Mouse (Mus musculus) cerebellum, adult 8-10 months (tissue): ENCODE results near the gene Prdm9.

ENCODE experiments used
- DNase-seq: peaks from one replicate; pipeline ENCODE4 v3.0.0; 2022

Prdm9 gene

GRCm38 (mm10) chr17:15526986-15527810 is 37.0 kb downstream of the Prdm9 start, which contains the start of gene Pdcd2:
Pdcd2 (minus strand) TSS chr17:15527301.
- peak; percentile 91 for DNase-seq

- no peak for DNase-seq
Measured at GRCm38 (mm10) chr17:15526304-15526703, 37.9 kb downstream of the Prdm9 start.

GRCm38 (mm10) chr17:15518766-15519165 is 45.4 kb downstream of the Prdm9 start:
- DNase-seq: no peak

GRCm38 (mm10) chr17:15518186-15518585 is 46.0 kb downstream of the Prdm9 start:
- no peak for DNase-seq

- DNase-seq: no peak
Measured at GRCm38 (mm10) chr17:15517776-15518175, 46.4 kb downstream of the Prdm9 start.

- no peak for DNase-seq
Measured at GRCm38 (mm10) chr17:15510694-15511093, 53.5 kb downstream of the Prdm9 start.

- DNase-seq: peak; percentile 94
Measured at GRCm38 (mm10) chr17:15499656-15500394, 64.3 kb downstream of the Prdm9 start, which contains the start of the genes Psmb1 and Tbp. Psmb1 (minus strand) TSS chr17:15499751. Tbp (plus strand) TSS chr17:15499888.

- DNase-seq: no peak
Measured at GRCm38 (mm10) chr17:15498753-15499113, 65.4 kb downstream of the Prdm9 start.

- DNase-seq: peak; percentile 91
Measured at GRCm38 (mm10) chr17:15497882-15498752, 66.0 kb downstream of the Prdm9 start.
